Mouse (Mus musculus): ENCODE results near the gene Gadd45b.

The Gadd45b gene

GRCm38 (mm10) chr10:80911354-80911753 is 18.5 kb upstream of the Gadd45b start:
- no peak for DNase-seq

GRCm38 (mm10) chr10:80911891-80912290 is 18.0 kb upstream of the Gadd45b start:
- DNase-seq: no peak

GRCm38 (mm10) chr10:80913364-80914011 is 16.4 kb upstream of the Gadd45b start:
- no peak for DNase-seq

GRCm38 (mm10) chr10:80914253-80914656 is 15.6 kb upstream of the Gadd45b start:
- DNase-seq: peak; percentile 39 to 46

GRCm38 (mm10) chr10:80915260-80915659 is 14.6 kb upstream of the Gadd45b start:
- DNase-seq: no peak

- DNase-seq: no peak
These were observed 14.1 kb upstream of the Gadd45b start for GRCm38 (mm10) chr10:80915736-80916135.

GRCm38 (mm10) chr10:80917336-80917778 is 12.5 kb upstream of the Gadd45b start:
- peak; percentile 59 to 72 for DNase-seq

- DNase-seq: peak; percentile 77 to 87
These were observed 12.0 kb upstream of the Gadd45b start, which contains the start of gene Lmnb2 for GRCm38 (mm10) chr10:80917779-80918434. Gene Lmnb2, minus strand, starts transcription at chr10:80918245.

GRCm38 (mm10) chr10:80921923-80922322 is 8.0 kb upstream of the Gadd45b start:
- peak; percentile 55 to 69 for DNase-seq

GRCm38 (mm10) chr10:80925472-80925871 is 4.4 kb upstream of the Gadd45b start:
- no peak for DNase-seq

GRCm38 (mm10) chr10:80928586-80929298 is 1.1 kb upstream of the Gadd45b start:
- peak; percentile 90 to 95 for DNase-seq

GRCm38 (mm10) chr10:80930361-80931152 is 684 bp downstream of the Gadd45b start:
- no peak for DNase-seq

GRCm38 (mm10) chr10:80931153-80931671 is 1.3 kb downstream of the Gadd45b start:
- peak; percentile 53 to 61 for DNase-seq

- no peak for DNase-seq
These were observed 1.8 kb downstream of the Gadd45b start for GRCm38 (mm10) chr10:80931695-80932094.

GRCm38 (mm10) chr10:80932206-80932605 is 2.3 kb downstream of the Gadd45b start:
- peak in 1 of 2 experiments; percentile 37 for DNase-seq

- DNase-seq: peak in 1 of 2 experiments; percentile 28
These were observed 3.0 kb downstream of the Gadd45b start for GRCm38 (mm10) chr10:80932700-80933420.

GRCm38 (mm10) chr10:80933421-80933979 is 3.6 kb downstream of the Gadd45b start:
- peak; percentile 53 to 56 for DNase-seq

- no peak for DNase-seq
These were observed 4.5 kb downstream of the Gadd45b start for GRCm38 (mm10) chr10:80934136-80934985.

GRCm38 (mm10) chr10:80935241-80935640 is 5.4 kb downstream of the Gadd45b start:
- DNase-seq: no peak

- DNase-seq: no peak
These were observed 5.8 kb downstream of the Gadd45b start for GRCm38 (mm10) chr10:80935698-80936097.

Data from kidney, postnatal 36 days (tissue).